Mouse (Mus musculus) kidney, embryonic 15.5 days (tissue): Measurements from ENCODE around the gene Arid5b. TPM values are rescaled to one million over a fixed set of nuclear protein-coding genes. Genes with fewer than 3 reads are reported as not detected.

Experiments used
- ATAC-seq: fragments of 200-750 bp; cut with Nextera tagmentation; replicated peaks from 2 replicates; pipeline ENCODE4 v1.8.0; 2017; ENCODE audit warnings: moderate TSS enrichment; ENCODE audit not compliant: low FRiP score
- H3K27ac ChIP-seq: fragments of 300-500 bp; sonication (generic); 2 replicates; pipeline ENCODE4 v1.5.1; 2015; ENCODE audit warnings: mild to moderate bottlenecking, inconsistent platforms
- H3K27me3 ChIP-seq: fragments of 300-500 bp; sonication (generic); 2 replicates; pipeline ENCODE4 v1.6.1; 2015; ENCODE audit warnings: inconsistent platforms
- H3K36me3 ChIP-seq: fragments of 300-500 bp; sonication (generic); 2 replicates; pipeline ENCODE4 v1.6.1; 2015; ENCODE audit warnings: inconsistent platforms
- H3K4me1 ChIP-seq: fragments of 300-500 bp; sonication (generic); 2 replicates; pipeline ENCODE4 v1.6.1; 2015; ENCODE audit warnings: inconsistent platforms
- H3K4me2 ChIP-seq: fragments of 300-500 bp; sonication (generic); 2 replicates; pipeline ENCODE4 v1.6.1; 2015; ENCODE audit warnings: moderate library complexity, mild to moderate bottlenecking, inconsistent platforms
- H3K4me3 ChIP-seq: fragments of 300-500 bp; sonication (generic); replicated peaks from 2 replicates; pipeline ENCODE4 v1.5.1; 2015; ENCODE audit warnings: mild to moderate bottlenecking, inconsistent platforms
- H3K9ac ChIP-seq: fragments of 300-500 bp; sonication (generic); 2 replicates; pipeline ENCODE4 v1.6.1; 2015; ENCODE audit warnings: mild to moderate bottlenecking, inconsistent platforms
- H3K9me3 ChIP-seq: fragments of 300-500 bp; sonication (generic); replicated peaks from 2 replicates; pipeline ENCODE4 v1.6.1; 2016; ENCODE audit warnings: inconsistent platforms
- WGBS: fragments of 180-500 bp; shearing (Covaris S2); methylation state at CpG from one replicate; pipeline ENCODE4 v1.1.7; 2015; ENCODE audit warnings: mixed read lengths; 5-methylcytosine and 5-hydroxymethylcytosine counted together
- polyA plus RNA-seq: library from polyadenylated mRNA; unstranded; fragments of >200 nt; fragmentation: Nextera tagmentation; extraction: Ambion mirVana; gene quantifications from 2 replicates; pipeline ENCODE4 v1.2.1, GENCODE M21; 2015

Arid5b gene
- 35.8 and 38.6 TPM in 2 replicates for polyA plus RNA-seq

GRCm38 (mm10) chr10:68278632-68279361 is at the start of gene Arid5b:
Gene Arid5b, minus strand, starts transcription at chr10:68278740.
- peak within 1 kb of the TSS; percentile 72 for H3K9ac ChIP-seq
- WGBS: under 1% methylated on average over 24 of the region's 24 CpGs
- peak within 1 kb of the TSS; percentile 92 for H3K4me2 ChIP-seq
- no peaks in the 10 kb centered on the region for H3K9me3 ChIP-seq
- peaks cover 50% of the 10 kb centered on the region for H3K4me1 ChIP-seq
- no peak for ATAC-seq
- peak within 1 kb of the TSS; percentile 97 for H3K27ac ChIP-seq
- H3K4me3 ChIP-seq: peak within 1 kb of the TSS; percentile 72
- no peaks in the 10 kb centered on the region for H3K27me3 ChIP-seq
- peaks cover 7% of the 10 kb centered on the region for H3K36me3 ChIP-seq

- H3K36me3 ChIP-seq: no peaks in the 10 kb centered on the region
- H3K4me3 ChIP-seq: no peak overlapping the region
- peaks cover 4% of the 10 kb centered on the region; the same call in 1 of the 2 replicates for H3K4me1 ChIP-seq
- WGBS: 76% methylated on average over 6 of the region's 6 CpGs
- H3K4me2 ChIP-seq: no peak overlapping the region
- H3K9ac ChIP-seq: no peak overlapping the region
- no peak for ATAC-seq
- H3K27me3 ChIP-seq: no peaks in the 10 kb centered on the region
- H3K27ac ChIP-seq: no peak overlapping the region
- H3K9me3 ChIP-seq: no peaks in the 10 kb centered on the region
Observed at GRCm38 (mm10) chr10:68325378-68325777, 46.8 kb upstream of the Arid5b start.

- H3K9ac ChIP-seq: no peak overlapping the region
- no peaks in the 10 kb centered on the region for H3K9me3 ChIP-seq
- H3K4me2 ChIP-seq: no peak overlapping the region
- H3K4me3 ChIP-seq: no peak overlapping the region
- peaks cover 14% of the 10 kb centered on the region for H3K4me1 ChIP-seq
- no peaks in the 10 kb centered on the region for H3K36me3 ChIP-seq
- no peaks in the 10 kb centered on the region for H3K27me3 ChIP-seq
- WGBS: 80% methylated on average over 11 of the region's 11 CpGs
- no peak for ATAC-seq
- H3K27ac ChIP-seq: no peak overlapping the region
Observed at GRCm38 (mm10) chr10:68324061-68324460, 45.5 kb upstream of the Arid5b start.

- Histone ChIP-seq H3K4me1 (peaks cover 19% of the 10 kb centered on the region), H3K27ac (no peak overlapping the region), H3K27me3 (no peaks in the 10 kb centered on the region), H3K4me2 (no peak overlapping the region), H3K4me3 (no peak overlapping the region), H3K9ac (no peak overlapping the region), H3K36me3 (no peaks in the 10 kb centered on the region), H3K9me3 (no peaks in the 10 kb centered on the region)
- 59% methylated on average over 3 of the region's 3 CpGs for WGBS
- no peak for ATAC-seq
Observed at GRCm38 (mm10) chr10:68323167-68323566, 44.6 kb upstream of the Arid5b start.

- H3K4me2 ChIP-seq: no peak overlapping the region
- H3K9ac ChIP-seq: no peak overlapping the region
- H3K27ac ChIP-seq: no peak overlapping the region
- 81% methylated on average over 4 of the region's 4 CpGs for WGBS
- no peaks in the 10 kb centered on the region for H3K9me3 ChIP-seq
- H3K4me3 ChIP-seq: no peak overlapping the region
- no peaks in the 10 kb centered on the region for H3K27me3 ChIP-seq
- no peak for ATAC-seq
- H3K36me3 ChIP-seq: no peaks in the 10 kb centered on the region
- H3K4me1 ChIP-seq: peaks cover 19% of the 10 kb centered on the region
Observed at GRCm38 (mm10) chr10:68320986-68321385, 42.4 kb upstream of the Arid5b start.

- H3K27me3 ChIP-seq: no peaks in the 10 kb centered on the region
- peaks cover 19% of the 10 kb centered on the region for H3K4me1 ChIP-seq
- H3K9ac ChIP-seq: no peak overlapping the region
- WGBS: 93% methylated on average over 5 of the region's 5 CpGs
- H3K9me3 ChIP-seq: no peaks in the 10 kb centered on the region
- H3K4me2 ChIP-seq: no peak overlapping the region
- no peak for ATAC-seq
- H3K36me3 ChIP-seq: no peaks in the 10 kb centered on the region
- no peak overlapping the region for H3K27ac ChIP-seq
- H3K4me3 ChIP-seq: no peak overlapping the region
Observed at GRCm38 (mm10) chr10:68320496-68320895, 42.0 kb upstream of the Arid5b start.

- H3K36me3 ChIP-seq: no peaks in the 10 kb centered on the region
- no peaks in the 10 kb centered on the region for H3K27me3 ChIP-seq
- no peaks in the 10 kb centered on the region for H3K9me3 ChIP-seq
- H3K4me2 ChIP-seq: no peak overlapping the region
- peaks cover 19% of the 10 kb centered on the region for H3K4me1 ChIP-seq
- H3K4me3 ChIP-seq: no peak overlapping the region
- no peak for ATAC-seq
- no peak overlapping the region for H3K9ac ChIP-seq
- H3K27ac ChIP-seq: peak overlapping the region; percentile 84
- 45% methylated on average over 6 of the region's 6 CpGs for WGBS
Observed at GRCm38 (mm10) chr10:68319438-68319837, 40.9 kb upstream of the Arid5b start.

- no peak; the same call in 1 of the 2 replicates for ATAC-seq
- Histone ChIP-seq H3K4me3 (no peak overlapping the region), H3K9me3 (no peaks in the 10 kb centered on the region), H3K36me3 (no peaks in the 10 kb centered on the region), H3K4me1 (peaks cover 18% of the 10 kb centered on the region), H3K27me3 (no peaks in the 10 kb centered on the region), H3K27ac (peak overlapping the region; percentile 84), H3K9ac (no peak overlapping the region), H3K4me2 (no peak overlapping the region)
- 46% methylated on average over 6 of the region's 6 CpGs for WGBS
Observed at GRCm38 (mm10) chr10:68318438-68318979, 40.0 kb upstream of the Arid5b start.

GRCm38 (mm10) chr10:68312734-68313133 is 34.2 kb upstream of the Arid5b start:
- Histone ChIP-seq H3K27ac (no peak overlapping the region), H3K27me3 (no peaks in the 10 kb centered on the region), H3K4me1 (0 out of 2 replicates have a peak, but pooled peaks cover 4% of the 10 kb centered on the region), H3K4me2 (no peak overlapping the region), H3K36me3 (no peaks in the 10 kb centered on the region), H3K9ac (no peak overlapping the region), H3K9me3 (0 out of 2 replicates have a peak, but pooled peaks cover 4% of the 10 kb centered on the region), H3K4me3 (no peak overlapping the region)
- no peak for ATAC-seq
- 70% methylated on average over 8 of the region's 8 CpGs for WGBS

- Histone ChIP-seq H3K4me1 (no peaks in the 10 kb centered on the region), H3K27ac (no peak overlapping the region), H3K27me3 (no peaks in the 10 kb centered on the region), H3K4me2 (no peak overlapping the region), H3K4me3 (no peak overlapping the region), H3K36me3 (no peaks in the 10 kb centered on the region), H3K9ac (no peak overlapping the region), H3K9me3 (no peaks in the 10 kb centered on the region)
- 80% methylated on average over 7 of the region's 7 CpGs for WGBS
- no peak for ATAC-seq
Observed at GRCm38 (mm10) chr10:68301013-68301412, 22.5 kb upstream of the Arid5b start.

GRCm38 (mm10) chr10:68289465-68289864 is 10.9 kb upstream of the Arid5b start:
- Histone ChIP-seq H3K4me1 (no peaks in the 10 kb centered on the region), H3K9me3 (0 out of 2 replicates have a peak, but pooled peaks cover 8% of the 10 kb centered on the region), H3K4me2 (no peak overlapping the region), H3K4me3 (no peak overlapping the region), H3K27me3 (no peaks in the 10 kb centered on the region), H3K27ac (no peak overlapping the region), H3K36me3 (no peaks in the 10 kb centered on the region), H3K9ac (no peak overlapping the region)
- 82% methylated on average over 4 of the region's 4 CpGs for WGBS
- no peak for ATAC-seq

GRCm38 (mm10) chr10:68282466-68283391 is 4.2 kb upstream of the Arid5b start:
- peak overlapping the region; percentile 78 for H3K27ac ChIP-seq
- no peaks in the 10 kb centered on the region for H3K27me3 ChIP-seq
- peak overlapping the region; percentile 51 for H3K9ac ChIP-seq
- WGBS: 2% methylated on average over 27 of the region's 27 CpGs
- peak overlapping the region; percentile 79 for H3K4me2 ChIP-seq
- no peaks in the 10 kb centered on the region for H3K36me3 ChIP-seq
- H3K4me1 ChIP-seq: peaks cover 34% of the 10 kb centered on the region
- peak overlapping the region; percentile 49 for H3K4me3 ChIP-seq
- peak; percentile 94 for ATAC-seq
- no peaks in the 10 kb centered on the region for H3K9me3 ChIP-seq
